Mouse (Mus musculus): ENCODE data around the gene Tcl1b2. TPM values are rescaled to one million over a fixed set of nuclear protein-coding genes. Genes with fewer than 3 reads are reported as not detected.

The Tcl1b2 gene
- not detected for total RNA-seq (2023)

DNA sequence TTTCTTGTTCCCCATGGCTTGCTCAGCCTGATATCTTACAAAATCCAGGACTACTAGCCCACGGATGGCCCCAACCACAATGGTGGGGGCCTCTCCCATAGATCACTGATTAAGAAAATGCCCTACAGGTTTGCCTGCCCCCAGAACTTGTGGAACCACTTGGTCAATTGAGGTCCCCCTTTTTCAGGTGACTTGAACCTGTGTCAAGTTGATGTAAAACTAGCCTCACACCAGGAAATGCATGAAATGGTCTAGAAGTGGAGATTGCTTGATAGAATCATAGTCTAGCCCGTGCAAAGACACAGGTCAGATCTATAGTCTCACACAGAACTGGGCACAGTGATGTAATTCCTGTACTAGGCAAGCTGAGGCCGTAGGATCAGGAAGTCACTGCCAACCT is at the start of gene Tcl1b2:
TSS of gene Tcl1b2 (plus strand) at position 301 of the 400 bp plus-strand sequence.

DNA sequence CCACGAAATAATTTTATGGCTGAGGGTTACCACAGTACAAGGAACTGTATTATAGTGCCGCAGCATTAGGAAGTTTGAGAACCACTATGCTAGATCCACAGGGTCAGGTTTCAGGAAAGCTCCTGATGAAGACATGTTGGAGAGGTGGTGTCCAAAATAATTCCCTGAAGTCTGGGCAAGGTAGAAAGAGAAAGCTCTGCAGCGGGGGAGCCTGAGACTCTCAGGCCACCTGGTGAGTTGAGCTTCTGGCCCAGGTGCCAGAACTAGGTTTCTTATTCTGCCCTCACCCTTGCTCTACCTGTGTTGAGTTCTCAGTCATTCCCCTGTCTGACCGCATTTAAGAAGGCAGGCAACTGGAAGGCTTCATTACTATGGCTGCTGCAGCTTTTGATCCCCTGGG is 13.6 kb downstream of the Tcl1b2 start, which contains the start of gene Tcl1b1:
TSS of gene Tcl1b1 (plus strand) at position 301 of the 400 bp plus-strand sequence.

DNA sequence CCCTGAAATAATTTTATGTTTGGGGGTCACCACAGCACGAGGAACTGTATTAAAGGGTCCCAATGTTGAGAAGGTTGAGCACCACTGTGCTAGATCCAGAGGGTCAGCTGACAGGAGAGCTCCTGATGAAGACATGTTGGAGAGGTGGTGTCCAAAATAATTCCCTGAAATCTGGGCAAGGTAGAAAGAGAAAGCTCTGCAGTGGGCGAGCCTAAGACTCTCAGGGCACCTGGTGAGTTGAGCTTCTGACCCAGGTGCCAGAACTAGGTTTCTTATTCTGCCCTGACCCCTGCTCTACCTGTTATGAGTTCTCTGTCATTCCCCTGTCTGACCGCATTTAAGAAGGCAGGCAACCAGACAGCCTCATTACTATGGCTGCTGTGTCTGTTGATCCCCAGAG is 30.2 kb downstream of the Tcl1b2 start, which contains the start of gene Tcl1b5:
TSS of gene Tcl1b5 (plus strand) at position 301 of the 400 bp plus-strand sequence.

DNA sequence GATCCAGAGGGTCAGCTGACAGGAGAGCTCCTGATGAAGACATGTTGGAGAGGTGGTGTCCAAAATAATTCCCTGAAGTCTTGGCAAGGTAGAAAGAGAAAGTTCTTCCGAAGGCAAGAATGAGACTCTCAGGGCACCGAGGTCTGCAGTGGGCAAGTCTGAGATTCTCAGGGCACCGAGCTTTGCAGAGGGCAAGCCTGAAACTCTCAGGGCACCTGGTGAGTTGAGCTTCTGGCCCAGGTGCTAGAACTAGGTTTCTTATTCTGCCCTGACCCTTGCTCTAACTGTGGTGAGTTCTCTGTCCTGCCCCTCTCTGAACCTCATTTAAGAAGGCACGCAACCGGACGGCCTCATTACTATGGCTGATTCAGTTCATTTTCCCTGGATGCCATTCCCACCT is 44.9 kb downstream of the Tcl1b2 start, which contains the start of gene Tcl1b3:
TSS of gene Tcl1b3 (plus strand) at position 301 of the 400 bp plus-strand sequence.

DNA sequence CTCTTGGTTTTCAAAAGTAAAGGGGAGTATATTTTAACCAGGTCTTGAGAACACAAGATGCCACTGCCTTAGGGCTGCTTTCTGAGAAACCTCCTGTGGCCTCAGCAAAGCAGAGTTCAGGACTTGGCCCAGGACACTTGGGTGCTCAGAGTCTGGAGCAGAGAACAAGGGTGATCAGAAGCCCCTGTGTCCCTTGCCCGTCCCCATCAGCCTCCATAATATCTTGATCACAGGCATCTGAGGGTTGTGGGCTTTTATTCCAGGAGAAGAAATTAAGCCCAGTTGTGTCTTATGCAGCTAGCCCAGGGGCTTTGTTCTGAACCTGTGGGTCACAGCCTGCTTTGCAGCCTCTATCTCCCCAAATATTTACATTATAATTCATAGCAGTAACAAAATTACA is 55.8 kb downstream of the Tcl1b2 start, which contains the start of gene Tcl1b4:
TSS of gene Tcl1b4 (plus strand) at position 301 of the 400 bp plus-strand sequence.

Other genes with a start within 250 kb of the Tcl1b2 start
- 9.7 TPM for gene Syne3, start 136.2 kb upstream of the Tcl1b2 start, total RNA-seq (2023)
- 29.2 TPM for gene Glrx5, start 113.3 kb upstream of the Tcl1b2 start, total RNA-seq (2023)
- not detected for gene Tcl1b1, start 13.7 kb downstream of the Tcl1b2 start, total RNA-seq (2023)
- not detected for gene Tcl1b5, start 30.3 kb downstream of the Tcl1b2 start, total RNA-seq (2023)
- not detected for gene Tcl1b3, start 45.0 kb downstream of the Tcl1b2 start, total RNA-seq (2023)
- gene Tcl1b4, start 55.9 kb downstream of the Tcl1b2 start, total RNA-seq (2023): not detected
- not detected for gene Tcl1, start 76.8 kb downstream of the Tcl1b2 start, total RNA-seq (2023)
- not detected for gene Tunar, start 187.9 kb downstream of the Tcl1b2 start, total RNA-seq (2023)

All from CD8-positive naive resting alpha-beta T cell, adult 57 days (primary cell).